Mouse (Mus musculus) neural tube, embryonic 13.5 days (tissue): ENCODE measurements around the gene Pla2g2c. TPM values are rescaled to one million over a fixed set of nuclear protein-coding genes. Genes with fewer than 3 reads are reported as not detected.

ENCODE experiments used
- ATAC-seq: fragments of 200-750 bp; cut with Nextera tagmentation; 2 replicates; pipeline ENCODE4 v1.8.0; 2017; ENCODE audit warnings: low read depth, mild to moderate bottlenecking, moderate TSS enrichment, moderate library complexity
- H3K27ac ChIP-seq: fragments of 300-500 bp; sonication (generic); replicated peaks from 2 replicates; pipeline ENCODE4 v1.5.1; 2015; ENCODE audit warnings: moderate library complexity, mild to moderate bottlenecking, inconsistent platforms
- H3K27me3 ChIP-seq: fragments of 300-500 bp; sonication (generic); 2 replicates; pipeline ENCODE4 v1.6.1; 2015; ENCODE audit warnings: mild to moderate bottlenecking, inconsistent platforms
- H3K36me3 ChIP-seq: fragments of 300-500 bp; sonication (generic); 2 replicates; pipeline ENCODE4 v1.6.1; 2015; ENCODE audit warnings: mild to moderate bottlenecking, inconsistent platforms
- H3K4me1 ChIP-seq: fragments of 300-500 bp; sonication (generic); replicated peaks from 2 replicates; pipeline ENCODE4 v1.6.1; 2015; ENCODE audit warnings: inconsistent platforms
- H3K4me2 ChIP-seq: fragments of 300-500 bp; sonication (generic); 2 replicates; pipeline ENCODE4 v1.6.1; 2015; ENCODE audit warnings: inconsistent platforms, mild to moderate bottlenecking, moderate library complexity
- H3K4me3 ChIP-seq: fragments of 300-500 bp; sonication (generic); 2 replicates; pipeline ENCODE4 v1.5.1; 2015; ENCODE audit warnings: mild to moderate bottlenecking, inconsistent platforms
- H3K9ac ChIP-seq: fragments of 300-500 bp; sonication (generic); 2 replicates; pipeline ENCODE4 v1.6.1; 2015; ENCODE audit warnings: moderate library complexity, mild to moderate bottlenecking, inconsistent platforms
- H3K9me3 ChIP-seq: fragments of 300-500 bp; sonication (generic); 2 replicates; pipeline ENCODE4 v1.6.1; 2016; ENCODE audit warnings: inconsistent platforms
- WGBS: fragments of 180-500 bp; shearing (Covaris S2); methylation state at CpG from one replicate; pipeline ENCODE4 v1.1.7; 2015; 5-methylcytosine and 5-hydroxymethylcytosine counted together
- polyA plus RNA-seq: library from polyadenylated mRNA; unstranded; fragments of >200 nt; fragmentation: Nextera tagmentation; extraction: Ambion mirVana; gene quantifications from 2 replicates; pipeline ENCODE4 v1.2.1, GENCODE M21; 2015

Pla2g2c gene
- polyA plus RNA-seq, 1 experiment from 2014 or later, result 0.39 TPM

DNA sequence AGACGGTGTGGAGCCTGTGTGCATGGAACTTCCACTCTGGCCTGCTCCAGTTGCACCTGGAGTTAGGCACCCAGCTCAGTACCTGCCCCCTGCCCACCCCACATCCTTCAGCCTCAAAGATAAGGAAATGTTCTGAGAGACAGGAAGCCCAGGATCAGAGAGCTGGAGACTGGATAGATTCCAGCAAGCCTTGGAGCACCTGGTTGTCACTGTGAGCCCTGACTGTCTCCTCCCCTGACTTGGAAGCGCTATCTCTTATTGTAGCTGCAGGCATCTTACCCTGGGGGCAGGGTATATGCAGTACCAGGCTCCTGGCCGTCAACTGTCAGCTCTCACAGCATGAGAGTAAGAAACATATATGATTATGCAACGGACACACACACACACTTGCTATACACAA lies 30.8 kb downstream of the Pla2g2c start:
- H3K27me3 ChIP-seq, result no peaks in the 10 kb centered on the region
- peak overlapping the region; percentile 24; the same call in 1 of the 2 replicates for H3K27ac ChIP-seq
- WGBS, result 66% methylated on average over 4 of the region's 4 CpGs
- no peaks in the 10 kb centered on the region for H3K9me3 ChIP-seq
- no peak overlapping the region for H3K4me2 ChIP-seq
- H3K4me1 ChIP-seq, result peaks cover 17% of the 10 kb centered on the region
- H3K36me3 ChIP-seq, result no peaks in the 10 kb centered on the region
- no peak overlapping the region for H3K4me3 ChIP-seq
- H3K9ac ChIP-seq, result no peak overlapping the region
- ATAC-seq, result no peak

DNA sequence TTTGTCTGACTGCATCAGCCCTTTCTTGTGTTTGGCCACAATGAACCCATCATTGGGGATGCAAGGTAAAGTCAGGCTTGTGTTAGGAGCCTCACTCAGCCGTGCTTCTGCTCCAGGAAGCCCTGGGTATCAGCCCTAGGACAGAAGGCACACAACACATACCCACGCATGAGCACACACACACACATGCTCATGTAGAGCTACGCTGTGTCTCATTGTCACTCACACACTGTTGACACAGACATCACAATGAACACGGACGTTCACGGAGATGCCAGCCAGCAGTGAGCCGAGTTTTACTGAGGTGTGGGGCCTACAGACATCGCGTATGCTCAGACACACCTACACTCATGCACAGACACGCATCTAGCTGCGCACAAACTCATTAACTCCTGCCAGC lies 31.4 kb downstream of the Pla2g2c start:
- Histone ChIP-seq H3K36me3 (no peaks in the 10 kb centered on the region), H3K27ac (peak overlapping the region; percentile 24; the same call in 1 of the 2 replicates), H3K9me3 (no peaks in the 10 kb centered on the region), H3K9ac (no peak overlapping the region), H3K4me2 (no peak overlapping the region), H3K27me3 (no peaks in the 10 kb centered on the region), H3K4me3 (no peak overlapping the region), H3K4me1 (peaks cover 17% of the 10 kb centered on the region)
- ATAC-seq, result no peak
- WGBS, result 76% methylated on average over 11 of the region's 11 CpGs

DNA sequence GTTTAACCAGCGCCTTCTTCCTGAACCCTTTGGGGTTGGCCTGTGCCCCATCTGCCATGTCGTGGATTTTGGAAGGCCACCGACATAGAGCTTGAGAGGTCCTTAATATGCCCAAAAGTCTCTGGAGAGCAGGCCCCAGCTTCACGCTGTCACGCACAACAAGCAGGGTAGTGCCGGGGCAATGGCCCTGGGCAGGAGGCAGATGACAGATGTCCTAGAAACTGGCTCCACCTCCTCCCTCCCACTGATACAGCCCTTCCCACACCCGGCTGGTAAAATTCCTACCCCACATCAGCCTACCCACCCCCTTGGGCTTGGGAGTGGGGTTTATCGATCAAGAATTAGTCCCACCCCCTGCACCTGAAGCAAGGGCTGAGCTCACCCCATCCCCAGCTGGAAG lies 32.8 kb downstream of the Pla2g2c start, which contains the start of gene Pla2g2f:
Pla2g2f (minus strand) TSS at position 211 of the 400 bp plus-strand sequence.
- 61% methylated on average over 8 of the region's 8 CpGs for WGBS
- H3K4me1 ChIP-seq, result peaks cover 17% of the 10 kb centered on the region
- H3K27me3 ChIP-seq, result no peaks in the 10 kb centered on the region
- no peaks in the 10 kb centered on the region for H3K9me3 ChIP-seq
- H3K27ac ChIP-seq, result no peak within 1 kb of the TSS; the same call in 1 of the 2 replicates
- no peaks in the 10 kb centered on the region for H3K36me3 ChIP-seq
- no peak within 1 kb of the TSS for H3K9ac ChIP-seq
- no peak within 1 kb of the TSS for H3K4me2 ChIP-seq
- H3K4me3 ChIP-seq, result no peak within 1 kb of the TSS
- ATAC-seq, result no peak

DNA sequence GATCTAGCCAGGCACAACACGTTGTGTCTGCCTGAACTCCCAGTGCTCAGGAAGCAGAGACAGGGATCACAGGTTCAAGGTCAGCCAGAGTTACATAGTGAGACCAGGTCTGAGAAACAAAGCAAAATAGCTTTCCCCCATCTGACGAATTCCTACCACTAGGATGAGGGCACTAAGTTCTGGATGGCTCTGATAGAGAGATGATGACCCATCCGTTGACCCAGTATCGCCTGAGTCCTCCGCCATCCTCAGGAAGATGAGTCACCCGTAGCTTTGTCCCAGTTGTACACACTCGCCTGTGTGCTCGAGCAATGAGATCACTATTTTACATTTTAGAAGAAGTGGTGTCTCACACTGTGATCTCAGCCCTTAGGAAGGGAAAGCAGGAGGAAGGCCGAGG lies 37.7 kb downstream of the Pla2g2c start:
- ATAC-seq, result no peak
- H3K9me3 ChIP-seq, result no peaks in the 10 kb centered on the region
- no peaks in the 10 kb centered on the region for H3K36me3 ChIP-seq
- no peaks in the 10 kb centered on the region for H3K4me1 ChIP-seq
- H3K4me2 ChIP-seq, result no peak overlapping the region
- H3K9ac ChIP-seq, result no peak overlapping the region
- H3K27me3 ChIP-seq, result no peaks in the 10 kb centered on the region
- no peak overlapping the region for H3K27ac ChIP-seq
- 87% methylated on average over 9 of the region's 9 CpGs for WGBS
- H3K4me3 ChIP-seq, result no peak overlapping the region

DNA sequence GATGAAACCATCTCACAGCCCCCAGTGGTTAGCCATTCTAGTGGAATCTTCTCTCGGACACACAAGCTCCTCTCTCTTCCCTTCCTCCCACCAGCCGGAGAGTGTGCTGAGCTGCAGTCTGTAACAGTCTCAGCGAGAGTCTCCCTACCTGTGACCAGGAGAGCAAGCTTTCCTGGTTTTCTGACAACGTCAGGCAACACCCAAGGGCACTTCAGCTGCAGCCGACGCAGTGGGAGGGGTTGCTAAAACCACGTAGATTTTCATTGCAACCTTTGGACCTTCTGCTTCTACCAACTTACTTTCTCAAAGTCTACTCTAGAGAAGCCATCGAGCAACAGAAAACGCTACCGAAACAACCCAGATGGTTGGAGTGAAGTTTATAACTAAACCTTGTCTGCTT lies 47.4 kb downstream of the Pla2g2c start:
- Histone ChIP-seq H3K4me1 (peaks cover 1% of the 10 kb centered on the region; the same call in 1 of the 2 replicates), H3K27ac (no peak overlapping the region), H3K9me3 (no peaks in the 10 kb centered on the region), H3K9ac (no peak overlapping the region), H3K27me3 (no peaks in the 10 kb centered on the region), H3K4me2 (no peak overlapping the region), H3K4me3 (no peak overlapping the region), H3K36me3 (no peaks in the 10 kb centered on the region)
- WGBS, result 88% methylated on average over 10 of the region's 10 CpGs
- ATAC-seq, result no peak

DNA sequence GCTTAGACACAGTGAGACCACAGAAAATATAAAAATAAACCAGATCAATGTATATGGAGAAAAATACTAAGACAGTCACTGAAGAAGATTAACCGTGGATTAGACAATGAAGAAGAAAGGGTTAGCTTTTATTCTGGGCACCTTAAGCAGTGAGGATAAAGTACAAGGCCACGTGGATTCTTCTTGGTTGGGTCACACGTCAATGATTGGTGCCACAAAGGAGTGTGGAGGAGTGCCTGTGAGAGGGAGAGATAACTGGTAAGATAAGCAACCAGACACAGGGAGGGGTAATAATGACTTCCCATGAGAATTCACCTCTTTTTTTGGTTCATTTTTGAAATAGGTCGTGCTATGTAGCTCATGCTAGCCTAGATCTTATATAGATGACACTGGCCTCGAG lies 47.8 kb downstream of the Pla2g2c start:
- Histone ChIP-seq H3K4me3 (no peak overlapping the region), H3K4me1 (peaks cover 5% of the 10 kb centered on the region), H3K9ac (no peak overlapping the region), H3K27ac (no peak overlapping the region), H3K9me3 (no peaks in the 10 kb centered on the region), H3K36me3 (no peaks in the 10 kb centered on the region), H3K27me3 (no peaks in the 10 kb centered on the region), H3K4me2 (no peak overlapping the region)
- 90% methylated on average over 5 of the region's 5 CpGs for WGBS
- ATAC-seq, result no peak

DNA sequence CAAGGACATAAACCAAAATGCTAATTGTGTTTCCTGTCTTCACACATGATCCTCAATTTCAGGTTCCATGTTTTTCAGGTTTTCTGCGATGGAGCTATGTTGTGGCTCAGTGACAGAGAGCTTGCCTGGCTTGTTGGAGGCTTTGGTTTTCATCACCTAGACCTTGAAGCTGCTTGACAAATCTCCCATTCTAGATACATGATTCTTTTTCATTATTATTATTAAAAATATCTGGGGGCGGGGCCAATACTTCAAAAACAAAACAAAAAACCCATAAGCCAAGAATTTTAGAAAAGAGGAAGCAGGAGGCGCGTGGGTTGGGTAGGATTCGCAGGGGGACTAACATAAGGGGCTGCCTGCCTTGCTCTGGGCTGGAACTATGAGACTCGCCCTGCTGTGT lies 50.8 kb downstream of the Pla2g2c start, which contains the start of gene Pla2g2d:
Pla2g2d (plus strand) TSS at position 301 of the 400 bp plus-strand sequence.
- Histone ChIP-seq H3K27ac (peak within 1 kb of the TSS; percentile 91), H3K9ac (no peak within 1 kb of the TSS), H3K9me3 (no peaks in the 10 kb centered on the region), H3K4me2 (no peak within 1 kb of the TSS), H3K36me3 (no peaks in the 10 kb centered on the region), H3K27me3 (no peaks in the 10 kb centered on the region), H3K4me1 (peaks cover 19% of the 10 kb centered on the region), H3K4me3 (no peak within 1 kb of the TSS)
- 86% methylated on average over 6 of the region's 6 CpGs for WGBS
- ATAC-seq, result no peak

DNA sequence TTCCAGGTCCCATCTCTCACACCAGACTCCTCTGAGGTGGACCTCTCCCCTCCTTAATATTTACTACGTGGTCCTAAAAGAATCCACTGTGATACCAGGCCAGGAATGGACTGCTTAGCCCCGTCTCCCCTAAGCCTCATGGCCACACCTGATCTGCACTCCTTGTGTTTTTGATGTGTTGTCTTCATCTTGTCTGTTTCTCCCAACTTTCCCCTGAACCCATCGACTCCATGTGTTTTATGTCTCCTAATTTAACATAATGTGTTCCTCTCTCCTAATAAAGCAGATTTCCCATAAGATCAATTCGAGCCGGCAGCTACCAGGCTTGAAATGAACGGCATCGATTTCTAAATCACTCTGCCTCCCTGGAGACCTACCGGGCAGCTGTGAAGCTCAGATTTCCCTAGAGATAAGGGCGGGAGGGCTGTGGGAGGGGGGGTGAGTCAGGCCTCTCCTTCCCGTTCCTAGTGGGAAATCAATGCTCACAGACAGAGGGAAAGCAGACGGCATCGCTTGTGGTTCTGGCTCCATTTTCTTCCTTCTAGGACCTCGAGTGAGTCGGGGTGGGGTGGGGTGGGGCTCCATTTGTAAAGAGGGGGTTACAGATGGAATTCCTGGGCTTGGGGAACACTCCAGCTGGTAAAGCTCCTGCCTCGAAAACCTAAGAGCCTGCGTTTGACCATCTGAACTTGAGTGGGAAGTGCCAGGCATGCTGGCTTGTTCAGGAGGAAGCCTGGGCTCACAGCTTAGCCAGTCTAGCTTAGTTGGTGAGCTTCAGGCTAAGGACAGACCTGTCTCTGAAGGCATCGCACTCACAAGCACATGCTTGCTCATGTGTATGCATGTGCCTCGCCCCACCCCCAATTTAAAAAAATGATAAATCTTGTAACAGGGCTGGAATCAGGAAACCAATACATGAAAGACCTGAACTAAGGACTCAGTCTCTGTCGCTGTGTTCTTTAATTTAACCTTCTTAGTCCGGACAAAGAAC lies 53.1 kb downstream of the Pla2g2c start:
- peak overlapping the region; percentile 91 for H3K27ac ChIP-seq
- H3K36me3 ChIP-seq, result no peaks in the 10 kb centered on the region
- no peaks in the 10 kb centered on the region for H3K27me3 ChIP-seq
- H3K4me1 ChIP-seq, result peaks cover 19% of the 10 kb centered on the region
- H3K4me3 ChIP-seq, result no peak overlapping the region
- 0 out of 2 replicates have a peak overlapping the region, but pooled peaks have one; percentile 9 for H3K4me2 ChIP-seq
- WGBS, result 37% methylated on average over 20 of the region's 20 CpGs
- ATAC-seq, result peak; percentile 90
- no peaks in the 10 kb centered on the region for H3K9me3 ChIP-seq
- H3K9ac ChIP-seq, result 0 out of 2 replicates have a peak overlapping the region, but pooled peaks have one; percentile 22

DNA sequence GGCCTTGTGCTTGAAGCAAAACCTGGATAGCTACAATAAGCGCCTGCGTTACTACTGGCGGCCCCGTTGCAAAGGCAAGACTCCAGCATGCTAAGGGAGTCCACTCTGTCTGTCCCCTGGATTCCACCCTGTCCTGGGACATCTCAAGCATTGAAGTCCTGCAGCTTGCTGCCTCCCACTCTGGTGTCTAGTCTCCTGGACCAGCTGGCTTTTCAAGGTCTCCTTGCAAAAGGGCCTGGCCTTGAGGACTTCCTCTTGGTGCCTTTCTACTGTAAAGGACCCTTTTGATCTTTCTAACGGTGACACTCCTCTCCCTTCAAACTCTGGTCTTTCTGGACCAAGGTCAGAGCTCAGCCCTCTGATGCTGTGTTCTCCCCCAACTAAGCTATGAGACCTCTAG lies 55.7 kb downstream of the Pla2g2c start:
- no peak for ATAC-seq
- H3K27me3 ChIP-seq, result no peaks in the 10 kb centered on the region
- H3K4me3 ChIP-seq, result no peak overlapping the region
- no peak overlapping the region for H3K4me2 ChIP-seq
- no peak overlapping the region for H3K9ac ChIP-seq
- 87% methylated on average over 5 of the region's 5 CpGs for WGBS
- peaks cover 19% of the 10 kb centered on the region for H3K4me1 ChIP-seq
- H3K27ac ChIP-seq, result no peak overlapping the region
- no peaks in the 10 kb centered on the region for H3K9me3 ChIP-seq
- H3K36me3 ChIP-seq, result no peaks in the 10 kb centered on the region

DNA sequence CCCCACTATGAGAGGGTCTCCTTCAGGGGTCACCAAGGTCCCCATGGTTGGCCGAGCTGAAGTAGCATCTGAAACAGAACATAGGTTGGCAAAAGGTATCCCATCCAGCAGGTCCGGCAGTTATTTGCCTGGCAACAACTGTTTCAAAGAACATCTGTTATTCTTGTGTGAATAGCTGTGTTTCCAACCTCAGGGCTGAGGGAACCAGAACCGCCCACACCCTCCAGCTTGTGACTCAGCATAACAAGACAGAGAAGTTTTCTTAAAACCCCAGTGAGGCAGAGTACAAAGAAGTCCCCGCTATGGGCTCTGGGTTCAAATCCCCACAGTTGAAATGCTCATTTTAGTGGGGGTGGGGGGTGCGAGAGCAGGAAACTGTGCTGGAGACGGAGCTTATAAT lies 57.5 kb downstream of the Pla2g2c start:
- 78% methylated on average over 6 of the region's 6 CpGs for WGBS
- no peak overlapping the region for H3K27ac ChIP-seq
- H3K27me3 ChIP-seq, result no peaks in the 10 kb centered on the region
- H3K4me2 ChIP-seq, result no peak overlapping the region
- ATAC-seq, result no peak
- H3K9me3 ChIP-seq, result no peaks in the 10 kb centered on the region
- H3K36me3 ChIP-seq, result no peaks in the 10 kb centered on the region
- H3K4me3 ChIP-seq, result no peak overlapping the region
- H3K9ac ChIP-seq, result no peak overlapping the region
- peaks cover 17% of the 10 kb centered on the region for H3K4me1 ChIP-seq

DNA sequence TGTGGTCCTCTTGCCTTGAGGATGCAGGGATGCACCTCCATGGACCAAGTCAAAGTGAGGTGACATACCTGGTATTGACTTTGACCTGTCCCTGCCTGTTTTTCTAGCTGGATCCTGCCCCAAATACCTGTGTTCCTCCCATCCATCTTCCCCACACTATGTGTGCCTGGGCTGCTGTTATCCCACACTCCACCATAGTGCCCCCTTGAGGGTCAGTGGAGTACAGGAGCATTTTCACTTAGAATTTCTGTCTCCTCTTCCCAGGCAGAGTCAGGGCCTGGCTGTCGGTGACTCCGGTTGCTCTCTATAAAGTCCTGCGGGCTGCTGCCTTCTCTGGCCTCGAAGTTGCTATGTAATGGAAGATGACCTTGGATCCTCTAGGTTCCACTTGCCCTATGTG lies 61.1 kb downstream of the Pla2g2c start:
- 63% methylated on average over 4 of the region's 4 CpGs for WGBS
- no peak overlapping the region for H3K27ac ChIP-seq
- H3K9ac ChIP-seq, result no peak overlapping the region
- no peak overlapping the region for H3K4me2 ChIP-seq
- no peaks in the 10 kb centered on the region for H3K36me3 ChIP-seq
- H3K4me1 ChIP-seq, result no peaks in the 10 kb centered on the region
- no peak for ATAC-seq
- peaks cover 3% of the 10 kb centered on the region; the same call in 1 of the 2 replicates for H3K27me3 ChIP-seq
- no peak overlapping the region for H3K4me3 ChIP-seq
- no peaks in the 10 kb centered on the region for H3K9me3 ChIP-seq

DNA sequence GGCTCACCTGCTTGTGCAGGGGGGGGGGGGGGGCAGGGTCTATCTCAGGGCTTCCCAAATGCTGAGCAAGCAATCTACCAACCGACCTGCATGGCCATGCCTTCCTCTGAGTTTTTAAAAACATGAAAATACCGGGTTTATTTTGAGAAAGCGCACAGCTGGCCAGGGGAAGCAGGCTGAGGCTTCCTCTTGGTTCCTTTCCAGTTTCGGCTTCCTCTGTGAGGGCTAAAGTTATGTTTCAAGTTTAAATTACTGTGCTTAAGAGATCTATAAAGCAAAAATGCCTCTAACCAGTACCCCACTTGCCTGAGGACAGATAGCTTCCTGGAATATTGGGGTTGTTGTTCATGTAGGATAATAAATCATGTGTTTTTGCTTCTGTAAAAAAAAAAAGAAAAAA lies 61.5 kb downstream of the Pla2g2c start:
- H3K27me3 ChIP-seq, result peaks cover 3% of the 10 kb centered on the region; the same call in 1 of the 2 replicates
- 68% methylated on average over 4 of the region's 4 CpGs for WGBS
- no peaks in the 10 kb centered on the region for H3K9me3 ChIP-seq
- H3K27ac ChIP-seq, result no peak overlapping the region
- H3K4me1 ChIP-seq, result no peaks in the 10 kb centered on the region
- H3K36me3 ChIP-seq, result no peaks in the 10 kb centered on the region
- no peak for ATAC-seq
- no peak overlapping the region for H3K4me3 ChIP-seq
- H3K4me2 ChIP-seq, result no peak overlapping the region
- H3K9ac ChIP-seq, result no peak overlapping the region
